Mouse (Mus musculus) ES-Bruce4 (cell line): ENCODE data around the gene 1700025F22Rik.

Experiments used
- CTCF ChIP-seq: IDR thresholded peaks from one replicate; pipeline ENCODE4 v1.8.1; 2011; ENCODE audit warnings: low read depth, low read length
- EP300 ChIP-seq: IDR thresholded peaks from 2 replicates; pipeline ENCODE4 v1.6.1; 2011; ENCODE audit warnings: low read depth, low read length; ENCODE audit not compliant: insufficient read depth

GRCm38 (mm10) chr19:11177464-11177863 is 12.3 kb upstream of the 1700025F22Rik start:
- no peak for TF ChIP-seq CTCF
- TF ChIP-seq EP300, result no peak
